Mouse (Mus musculus) C2C12 (cell line): Measurements from ENCODE around the gene Dmap1.

Source experiments
- CTCF ChIP-seq: IDR thresholded peaks from one replicate; pipeline ENCODE4 v1.5.1; 2011; ENCODE audit not compliant: control insufficient read depth, insufficient read depth, insufficient read length
- MAX ChIP-seq: IDR thresholded peaks from one replicate; pipeline ENCODE4 v1.6.1; 2011; ENCODE audit warnings: mild to moderate bottlenecking, control low read depth
- USF1 ChIP-seq: IDR thresholded peaks from one replicate; pipeline ENCODE4 v1.6.1; 2011; ENCODE audit warnings: low read depth, mild to moderate bottlenecking, control low read depth, moderate library complexity

DNA sequence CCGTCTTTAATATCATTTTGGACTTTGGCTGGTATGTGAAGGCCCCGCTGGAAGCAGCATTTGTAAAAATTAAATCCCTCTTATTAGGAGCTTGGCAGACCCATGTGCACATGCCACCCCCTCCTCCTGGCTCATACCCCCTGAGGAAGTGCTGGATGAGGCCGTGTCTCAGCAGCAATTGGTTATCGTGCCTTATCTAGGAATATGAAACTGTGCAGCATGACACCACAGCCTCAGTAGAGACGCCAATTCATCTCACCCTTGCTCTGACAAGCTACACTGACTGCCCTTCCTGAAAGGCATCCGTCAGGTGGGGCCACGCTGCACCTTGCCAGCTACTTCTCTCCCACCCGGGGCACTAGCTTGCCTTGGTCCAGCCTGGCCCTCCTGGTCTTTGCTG is 35.6 kb downstream of the Dmap1 start:
- TF ChIP-seq USF1 (no peak), CTCF (no peak), MAX (no peak)
